Mouse (Mus musculus) right cerebral cortex, adult 2 months (tissue): Measurements from ENCODE around the gene Gm11213.

ENCODE experiments used
- DNase-seq, 2 experiments: peaks; one replicate each; pipeline ENCODE4 v3.0.0; 2021 to 2022; ENCODE audit warnings: low spot score in 2 of 2

Gm11213 gene

DNA sequence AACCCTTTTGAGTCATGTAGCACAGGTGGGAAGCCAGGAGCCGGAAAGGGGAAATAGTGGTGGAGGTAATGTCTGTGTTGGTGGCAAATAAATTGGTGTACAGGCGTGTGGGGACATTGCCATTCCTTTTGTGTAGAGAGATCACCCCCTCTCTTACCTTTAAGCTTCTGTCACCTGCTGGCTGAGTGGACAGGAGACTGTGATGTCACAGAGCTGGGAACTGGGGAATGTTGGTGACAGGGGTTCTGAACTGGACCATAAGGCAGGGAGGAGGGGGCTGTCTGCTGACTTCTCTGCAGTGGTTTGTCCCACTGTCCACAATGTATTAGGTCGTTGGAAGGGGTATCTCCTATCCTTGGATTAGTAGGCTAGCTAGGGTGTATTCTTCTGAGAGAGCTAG lies at the start of gene Gm11213:
Gm11213 (minus strand) TSS at position 317 of the 400 bp plus-strand sequence.
- no peak for DNase-seq

DNA sequence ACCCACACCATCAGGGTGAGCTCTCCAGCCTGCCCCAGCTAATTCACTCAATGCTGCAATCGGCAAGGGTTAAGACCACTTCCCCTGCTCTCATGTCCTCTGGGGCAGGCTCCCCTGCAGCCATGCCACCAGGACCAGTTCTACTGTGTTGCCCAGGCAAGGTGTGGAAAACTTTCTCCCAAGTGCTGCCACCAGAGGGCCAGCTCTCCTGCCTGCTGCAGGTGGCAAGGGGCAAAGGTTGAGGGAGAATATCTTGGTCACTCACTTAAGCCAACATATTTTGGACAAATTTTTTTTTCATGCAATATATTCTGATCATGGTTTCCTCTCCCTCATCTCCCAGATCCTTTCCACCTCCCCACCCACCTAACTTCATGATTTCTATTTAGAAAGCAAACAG lies 49.3 kb upstream of the Gm11213 start:
- no peak for DNase-seq

- no peak for DNase-seq
Observed at GRCm38 (mm10) chr4:63643956-63644726, 39.1 kb upstream of the Gm11213 start.

- no peak for DNase-seq
Observed at GRCm38 (mm10) chr4:63639842-63640241, 34.8 kb upstream of the Gm11213 start.

- DNase-seq, result no peak
Observed at GRCm38 (mm10) chr4:63638603-63639002, 33.5 kb upstream of the Gm11213 start.

DNA sequence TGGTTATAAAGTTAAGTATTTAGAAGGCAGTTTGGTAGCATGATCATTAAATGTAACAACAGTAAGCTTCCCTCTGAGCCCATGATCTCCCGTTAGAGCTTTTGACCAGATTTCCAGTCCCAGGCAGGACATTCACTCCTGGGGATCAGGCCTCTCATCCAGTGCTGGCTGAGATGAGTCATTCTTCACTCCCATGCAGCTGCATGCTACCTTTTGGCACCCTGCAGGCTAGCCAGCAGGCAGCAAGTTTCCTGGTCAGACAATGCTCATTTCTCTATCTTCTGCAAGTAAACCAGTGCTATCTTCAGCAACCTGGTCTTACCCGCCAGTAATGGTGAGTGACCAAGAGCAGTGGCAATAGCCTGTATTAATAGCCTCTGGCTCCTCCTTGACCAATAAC lies 28.1 kb upstream of the Gm11213 start:
- DNase-seq, result no peak

- DNase-seq, result no peak
Observed at GRCm38 (mm10) chr4:63627111-63627510, 22.1 kb upstream of the Gm11213 start.

DNA sequence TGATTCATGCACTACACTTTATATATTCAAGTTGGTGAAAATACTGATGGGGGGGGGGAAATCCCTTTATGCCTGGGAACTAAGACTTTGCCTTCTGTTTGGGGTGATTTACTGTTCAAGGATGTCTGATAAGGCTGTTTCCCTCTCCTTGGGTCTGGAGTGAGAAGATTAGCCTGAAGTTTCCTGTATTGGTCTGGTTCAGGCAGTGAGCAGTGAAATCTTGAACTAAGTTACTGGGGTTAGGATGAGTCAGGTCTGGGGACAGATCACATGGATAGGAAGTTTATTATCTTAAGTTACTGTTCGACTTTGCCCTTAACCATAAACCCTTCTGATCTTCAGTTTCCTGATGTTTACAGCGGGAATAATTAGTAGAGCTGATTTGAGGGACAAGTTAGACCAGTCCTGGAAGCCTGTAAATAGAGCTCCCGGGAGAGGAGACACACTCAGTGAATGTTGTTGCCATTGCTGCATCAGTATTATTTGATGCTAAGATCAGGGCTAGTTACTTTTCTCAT lies 20.6 kb upstream of the Gm11213 start:
- DNase-seq, result no peak

DNA sequence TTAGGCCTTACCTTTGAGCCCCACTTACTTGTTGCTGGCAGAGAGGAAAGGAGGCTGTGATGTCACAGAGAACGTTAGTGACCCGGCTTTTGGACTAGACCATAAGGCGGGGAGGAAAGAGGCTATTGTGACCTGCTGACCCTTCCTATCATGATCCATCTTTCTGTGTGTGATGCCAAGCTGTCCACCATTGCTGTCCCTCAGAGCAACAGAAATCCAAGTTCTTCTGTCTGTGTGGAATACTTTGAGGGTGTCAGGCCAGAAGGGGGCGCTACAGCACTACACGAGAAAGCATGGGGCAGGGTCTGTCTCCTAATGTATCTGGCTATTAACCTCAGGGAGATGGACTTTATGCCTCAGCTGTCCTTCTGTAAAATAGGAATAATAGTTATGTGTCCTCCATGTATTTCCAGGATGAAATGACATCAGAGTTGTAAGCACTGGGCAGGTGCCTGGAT lies 17.3 kb upstream of the Gm11213 start, which contains the start of gene Tex48:
Tex48 (minus strand) TSS at position 51 of the 458 bp plus-strand sequence.
- no peak for DNase-seq

- DNase-seq, result no peak
Observed at GRCm38 (mm10) chr4:63621861-63622260, 16.8 kb upstream of the Gm11213 start.

GRCm38 (mm10) chr4:63608391-63608790 lies 3.3 kb upstream of the Gm11213 start:
- no peak for DNase-seq

DNA sequence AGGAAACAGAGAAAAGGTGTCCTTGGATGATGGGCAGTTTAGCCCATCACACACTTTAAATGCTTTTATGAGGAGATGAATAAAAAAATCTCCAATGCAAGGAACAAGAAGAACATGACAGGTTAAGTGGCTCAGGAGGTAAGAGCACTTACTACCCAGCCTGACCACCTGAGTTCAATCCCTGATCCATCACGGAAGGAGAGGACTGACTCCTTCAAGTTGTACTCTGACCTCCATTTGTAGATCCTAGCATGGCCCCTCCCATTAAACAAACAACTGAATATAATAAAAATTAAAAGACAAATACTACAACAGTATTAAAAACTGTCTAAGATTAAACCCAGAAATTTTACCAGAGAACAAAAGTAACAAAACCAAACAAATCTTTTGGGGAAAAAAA lies 907 bp upstream of the Gm11213 start:
- no peak for DNase-seq

- no peak for DNase-seq
Observed at GRCm38 (mm10) chr4:63605545-63605944, 484 bp upstream of the Gm11213 start.

- no peak for DNase-seq
Observed at GRCm38 (mm10) chr4:63601263-63601662, 3.8 kb downstream of the Gm11213 start.

DNA sequence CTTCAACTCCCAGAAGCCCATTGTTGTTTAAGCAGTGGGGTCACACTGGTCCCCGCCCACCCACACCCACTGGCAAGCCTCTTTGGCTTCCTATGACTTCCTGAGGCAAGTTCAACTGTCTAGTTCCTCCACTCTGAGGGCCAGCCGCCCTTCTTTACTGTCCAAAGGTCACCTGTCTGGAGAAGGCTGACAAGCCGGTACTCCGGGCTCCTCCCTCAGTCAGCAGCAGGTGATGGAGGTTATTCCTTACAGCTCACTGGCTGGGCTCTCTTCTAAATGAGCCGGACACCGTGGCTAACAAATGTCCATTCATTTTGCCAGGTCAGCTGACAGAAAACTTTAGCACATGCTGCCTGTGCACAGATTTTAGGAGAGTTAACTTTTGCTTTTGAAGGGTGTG lies 4.3 kb downstream of the Gm11213 start:
- DNase-seq, result no peak

- DNase-seq, result no peak
Observed at GRCm38 (mm10) chr4:63596010-63596409, 9.1 kb downstream of the Gm11213 start.

- DNase-seq, result no peak
Observed at GRCm38 (mm10) chr4:63595259-63595658, 9.8 kb downstream of the Gm11213 start.

- DNase-seq, result no peak
Observed at GRCm38 (mm10) chr4:63594459-63595110, 10.5 kb downstream of the Gm11213 start.

- DNase-seq, result no peak
Observed at GRCm38 (mm10) chr4:63590538-63590937, 14.5 kb downstream of the Gm11213 start.

DNA sequence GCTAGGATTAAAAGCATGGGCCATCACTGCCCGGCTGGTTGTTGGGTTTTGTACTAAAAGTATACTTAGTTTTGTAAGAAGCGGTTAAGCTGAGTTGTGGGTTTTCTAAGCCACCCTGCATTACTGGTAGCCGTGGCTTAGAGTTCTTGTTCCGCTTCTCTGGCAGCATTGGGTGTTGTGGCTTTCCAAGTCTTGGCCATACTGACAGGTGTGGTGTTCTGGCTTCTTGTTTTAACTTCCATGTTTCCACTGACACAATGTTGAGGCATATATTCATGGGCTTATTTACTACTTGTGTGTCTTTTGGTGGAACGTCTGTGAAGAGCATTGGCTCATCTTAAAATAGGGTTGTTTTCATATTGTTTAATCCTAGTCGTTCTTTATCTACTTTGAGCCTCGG lies 15.1 kb downstream of the Gm11213 start:
- DNase-seq, result no peak

- DNase-seq, result no peak
Observed at GRCm38 (mm10) chr4:63586240-63586639, 18.8 kb downstream of the Gm11213 start.

DNA sequence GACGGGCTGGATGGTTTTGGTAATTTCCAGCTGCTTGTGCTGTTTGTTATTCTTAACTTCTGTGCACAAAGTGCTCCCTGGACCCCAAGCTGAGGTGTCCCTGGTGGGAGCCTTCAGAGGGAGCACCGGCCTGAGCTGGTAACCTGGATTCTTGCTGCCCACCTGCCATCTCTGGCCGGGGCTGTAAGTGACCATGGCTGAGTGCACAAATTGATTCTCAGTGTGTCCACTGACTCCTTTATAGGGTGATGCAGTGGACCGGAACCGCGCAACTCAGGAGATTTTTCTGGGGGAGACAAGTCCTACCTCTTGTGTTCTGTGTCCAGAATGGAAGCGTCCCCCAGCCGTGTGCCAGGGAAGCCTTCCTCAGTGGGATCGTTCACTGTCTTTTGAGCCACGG lies 19.8 kb downstream of the Gm11213 start:
- DNase-seq, result no peak

GRCm38 (mm10) chr4:63582580-63582979 lies 22.5 kb downstream of the Gm11213 start:
- no peak for DNase-seq
